Comparison of ENCODE assay signal across 8 mouse cellular contexts in genomic region chr2:134785970-134786855, GRCm38 (mm10). TPM values are rescaled to one million over a fixed set of nuclear protein-coding genes. Genes with fewer than 3 reads are reported as not detected.
DNase-seq lines count a peak whose midpoint lies in the region; ATAC-seq and TF ChIP-seq lines count a peak whose summit lies in the region.

Gene Plcb1, plus strand, starts transcription at chr2:134786067.

- peak; percentile 85 for DNase-seq in forebrain, embryonic 10.5 days (ENCODE audit: extremely low spot score, low spot score)
- peak; percentile 94 for DNase-seq in kidney, postnatal 10 days
- peak; percentile 79 for DNase-seq in liver
- peak; percentile 90 for DNase-seq in midbrain, postnatal 0 days (ENCODE audit: low spot score)
- DNase-seq in spleen, adult 2 months (ENCODE audit: low read depth in 1 of 2, low spot score in 2 of 2), result peak in 1 of 2 experiments; percentile 8

- H3K9me3 ChIP-seq in erythroblast, embryonic 14.5 days (ENCODE audit: control insufficient read depth, low read length), result no peaks in the 10 kb centered on the region
- H3K9me3 ChIP-seq in forebrain, embryonic 10.5 days, result no peaks in the 10 kb centered on the region
- no peaks in the 10 kb centered on the region for H3K9me3 ChIP-seq in heart, embryonic 13.5 days
- no peaks in the 10 kb centered on the region for H3K9me3 ChIP-seq in midbrain, postnatal 0 days (ENCODE audit: low read length)

- H3K4me3 ChIP-seq in erythroblast, embryonic 14.5 days (replicated peaks), result peak within 1 kb of the TSS; percentile 53
- H3K4me3 ChIP-seq in forebrain, embryonic 10.5 days, result peak within 1 kb of the TSS; percentile 76
- H3K4me3 ChIP-seq in heart, embryonic 13.5 days, result peak within 1 kb of the TSS; percentile 78
- peak within 1 kb of the TSS; percentile 85 for H3K4me3 ChIP-seq in midbrain, postnatal 0 days (ENCODE audit: low read depth, low read length)
- peak within 1 kb of the TSS; percentile 42 for H3K4me3 ChIP-seq in spleen, adult 2 months (ENCODE audit: extremely low read depth, insufficient read depth, insufficient read length)

- peak within 1 kb of the TSS; percentile 95 for H3K4me2 ChIP-seq in heart, embryonic 13.5 days
- H3K4me2 ChIP-seq in midbrain, postnatal 0 days (ENCODE audit: low read depth, low read length, poor library complexity, severe bottlenecking), result peak within 1 kb of the TSS; percentile 90

- ATAC-seq in erythroblast, adult 5-6 weeks (replicated peaks; ENCODE audit: low FRiP score, poor library complexity, severe bottlenecking), result no peak
- ATAC-seq in heart, embryonic 13.5 days (ENCODE audit: extremely low read depth, insufficient number of reproducible peaks, low FRiP score, low TSS enrichment), result peak; percentile 89
- peak; percentile 94 for ATAC-seq in midbrain, postnatal 0 days (ENCODE audit: low FRiP score)

- peaks cover 15% of the 10 kb centered on the region for H3K27me3 ChIP-seq in erythroblast, embryonic 14.5 days (ENCODE audit: control insufficient read depth)
- peaks cover 39% of the 10 kb centered on the region for H3K27me3 ChIP-seq in forebrain, embryonic 10.5 days (ENCODE audit: poor library complexity, severe bottlenecking)
- peaks cover 18% of the 10 kb centered on the region for H3K27me3 ChIP-seq in heart, embryonic 13.5 days (replicated peaks)
- no peaks in the 10 kb centered on the region for H3K27me3 ChIP-seq in midbrain, postnatal 0 days (ENCODE audit: insufficient read depth, low read length)
- no peaks in the 10 kb centered on the region for H3K27me3 ChIP-seq in spleen, adult 2 months (ENCODE audit: control insufficient read depth, insufficient read depth, low read length)

- whole genome bisulfite sequencing in forebrain, embryonic 10.5 days, result under 1% methylated on average over 84 of the region's 88 CpGs
- under 1% methylated on average over 83 of the region's 88 CpGs for WGBS in heart, embryonic 13.5 days
- WGBS in midbrain, postnatal 0 days, result under 1% methylated on average over 77 of the region's 88 CpGs
- 3% methylated on average over 80 of the region's 88 CpGs for WGBS in spleen, adult 2 months

- peak; percentile 95 for TF ChIP-seq CTCF in midbrain, postnatal 0 days (IDR thresholded peaks at IDR 0.05)
- TF ChIP-seq CTCF in spleen, adult 2 months (IDR thresholded peaks at IDR 0.05; ENCODE audit: extremely low read depth, insufficient read depth, insufficient read length, insufficient replicate concordance), result 0 out of 2 replicates have a peak, but pooled peaks have one; percentile 11

- peak within 1 kb of the TSS; percentile 86 for H3K9ac ChIP-seq in heart, embryonic 13.5 days
- peak within 1 kb of the TSS; percentile 77 for H3K9ac ChIP-seq in midbrain, postnatal 0 days (replicated peaks; ENCODE audit: low read length, poor library complexity, severe bottlenecking)

- no peaks in the 10 kb centered on the region for H3K4me1 ChIP-seq in erythroblast, embryonic 14.5 days (ENCODE audit: control insufficient read depth)
- peaks cover 30% of the 10 kb centered on the region for H3K4me1 ChIP-seq in forebrain, embryonic 10.5 days
- H3K4me1 ChIP-seq in heart, embryonic 13.5 days, result peaks cover 10% of the 10 kb centered on the region
- H3K4me1 ChIP-seq in midbrain, postnatal 0 days (ENCODE audit: insufficient read depth, low read length), result no peaks in the 10 kb centered on the region
- no peaks in the 10 kb centered on the region; the same call in 1 of the 2 replicates for H3K4me1 ChIP-seq in spleen, adult 2 months (ENCODE audit: control insufficient read depth, insufficient read depth, insufficient read length)

- no peak for TF ChIP-seq POLR2A in spleen, adult 2 months (IDR thresholded peaks at IDR 0.05; ENCODE audit: low read depth, low read length)

- peak within 1 kb of the TSS; percentile 88 for H3K27ac ChIP-seq in forebrain, embryonic 10.5 days
- no peak within 1 kb of the TSS for H3K27ac ChIP-seq in heart, embryonic 13.5 days (replicated peaks)
- H3K27ac ChIP-seq in midbrain, postnatal 0 days (ENCODE audit: low read depth, low read length), result peak within 1 kb of the TSS; percentile 43
- H3K27ac ChIP-seq in spleen, adult 2 months (ENCODE audit: insufficient read depth, low read length), result no peak within 1 kb of the TSS

- no peaks in the 10 kb centered on the region for H3K36me3 ChIP-seq in erythroblast, embryonic 14.5 days (ENCODE audit: control insufficient read depth)
- H3K36me3 ChIP-seq in forebrain, embryonic 10.5 days (replicated peaks), result no peaks in the 10 kb centered on the region
- no peaks in the 10 kb centered on the region for H3K36me3 ChIP-seq in heart, embryonic 13.5 days
- H3K36me3 ChIP-seq in midbrain, postnatal 0 days (ENCODE audit: insufficient read depth, low read length), result no peaks in the 10 kb centered on the region
- no peaks in the 10 kb centered on the region for H3K36me3 ChIP-seq in spleen, adult 2 months (ENCODE audit: control insufficient read depth, insufficient read depth, low read length)

RNA-seq across cellular contexts. Expression of gene Plcb1, which starts in this region (rescaled TPM):
- polyA plus RNA-seq in erythroblast, embryonic 14.5 days (2012), result not detected in 2 replicates
- 0.96 and 3.3 TPM in 2 replicates for total RNA-seq in erythroblast, adult 5-6 weeks (2015; ENCODE audit: low replicate concordance)
- total RNA-seq in erythroblast, adult 5-6 weeks (2017; ENCODE audit: low replicate concordance), result 1.8 and 9.5 TPM in 2 replicates
- 3.7 and 4.2 TPM in 2 replicates for polyA plus RNA-seq in forebrain, embryonic 10.5 days (2016; fragmentation: Nextera tagmentation; extraction: Ambion mirVana)
- 3.9 and 5.9 TPM in 2 replicates for polyA plus RNA-seq in heart, embryonic 13.5 days (2015; fragmentation: Nextera tagmentation; extraction: Ambion mirVana)
- 59.0 and 60.1 TPM in 2 replicates for total RNA-seq in midbrain, postnatal 0 days (2014; rRNA removed)
- polyA plus RNA-seq in midbrain, postnatal 0 days (2015; fragmentation: Nextera tagmentation; extraction: Ambion mirVana), result 27.4 and 36.1 TPM in 2 replicates
- polyA plus RNA-seq in spleen, adult 2 months (2012; rRNA removed), result 0.22 and 0.38 TPM in 2 replicates

Comparison
In these comparisons a context has a peak if more than half of its experiments do, and no peak if none do; other contexts are left out.
1. H3K27ac ChIP-seq: peak in forebrain, embryonic 10.5 days (single experiment) and midbrain, postnatal 0 days (single experiment); none in heart, embryonic 13.5 days (single experiment) and spleen, adult 2 months (single experiment).
2. Peak in every context shown above with its lines, with median percentiles within 50 percentile points of each other: H3K4me3 ChIP-seq.